ENCODE assay signal across 18 mouse cellular contexts in the genomic region with DNA sequence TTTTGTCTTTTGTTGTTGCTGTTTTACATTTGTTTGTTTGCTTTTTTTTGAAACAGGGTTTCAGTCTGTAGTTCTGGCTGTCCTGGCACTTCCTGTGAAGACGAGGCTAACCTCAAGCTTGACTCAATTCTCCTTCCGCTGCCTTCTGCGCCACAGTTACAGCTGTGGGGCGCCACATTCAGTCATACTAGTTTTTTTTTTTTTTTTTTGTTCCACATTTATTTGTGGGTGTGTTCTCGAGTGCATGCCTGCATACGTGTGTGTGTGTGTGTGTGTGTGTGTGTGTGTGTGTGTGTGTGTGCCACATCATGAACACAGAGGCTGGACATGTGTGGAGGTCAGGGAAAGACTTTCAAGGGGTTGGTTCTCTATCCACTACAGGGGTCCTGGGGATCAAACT. TPM values are rescaled to one million over a fixed set of nuclear protein-coding genes. Genes with fewer than 3 reads are reported as not detected.
A peak's percentile ranks its signal among the peaks of the same experiment; 100 is the strongest.
DNase-seq lines count a peak whose midpoint lies in the region; ATAC-seq and TF ChIP-seq lines count a peak whose summit lies in the region.
"Had no signal": no experiment of that assay in that cellular context is flagged by ENCODE, and none has a peak within 500 bp of the region (broad histone marks: within the 10 kb centered on the region; RNA-seq: fewer than 3 reads in every experiment).

No protein-coding gene starts in this region.

- no peak for TF ChIP-seq POLR2A in bone marrow, adult 2 months (IDR thresholded peaks at IDR 0.05; ENCODE audit: borderline replicate concordance, control insufficient read depth, low read depth, low read length)

- H3K27ac ChIP-seq in bone marrow, adult 2 months (ENCODE audit: control insufficient read depth, insufficient read depth, low read depth, low read length, poor library complexity), result peak overlapping the region; percentile 24; the same call in 1 of the 2 replicates
- H3K27ac ChIP-seq: heart, embryonic 13.5 days; hindbrain, embryonic 12.5 days; limb, embryonic 13.5 days had no signal

- peak; percentile 26 to 33 for DNase-seq in spleen, adult 18-20 months
- DNase-seq in spleen, postnatal 14 days (ENCODE audit: low spot score in 2 of 2), result no peak
- peak; percentile 63 for DNase-seq in thymus, postnatal 25 days
- no peak for DNase-seq in kidney, postnatal 10 days
- DNase-seq in ovary, postnatal 14 days (ENCODE audit: low spot score), result no peak
- DNase-seq in urinary bladder, adult 2 months (ENCODE audit: low spot score), result no peak
- DNase-seq: cerebellum, adult 9-11 months; gastrocnemius, postnatal 25 days; kidney, adult 11 months; right cerebral cortex, postnatal 4 days had no signal

- 18% methylated on average over 6 of the region's 6 CpGs for WGBS in bone marrow, adult 2 months

- H3K4me1 ChIP-seq in bone marrow, adult 2 months (ENCODE audit: control insufficient read depth, insufficient read depth, low read length), result no peaks in the 10 kb centered on the region; the same call in 1 of the 2 replicates
- H3K4me1 ChIP-seq: heart, embryonic 13.5 days; hindbrain, embryonic 12.5 days had no signal

- no peak overlapping the region for H3K4me3 ChIP-seq in bone marrow, adult 2 months (replicated peaks; ENCODE audit: control insufficient read depth, low read depth, low read length)
- H3K4me3 ChIP-seq: erythroblast, embryonic 14.5 days; heart, embryonic 13.5 days; hindbrain, embryonic 12.5 days; limb, embryonic 13.5 days; megakaryocyte, embryonic 14.5 days had no signal

- peak; percentile 68 for ATAC-seq in monocyte, adult 5-6 weeks (replicated peaks; ENCODE audit: insufficient number of reproducible peaks, low FRiP score, low TSS enrichment, poor library complexity, severe bottlenecking)

- TF ChIP-seq CTCF in bone marrow, adult 2 months (IDR thresholded peaks at IDR 0.05; ENCODE audit: control insufficient read depth, insufficient read depth, low read length), result no peak

RNA-seq across cellular contexts. Expression of a gene that starts 7.3 kb away (rescaled TPM):
- polyA plus RNA-seq in bone marrow, adult 2 months (2011; ENCODE audit: insufficient read depth, insufficient read length, low replicate concordance, missing spikeins), result 2.0 and 3.6 TPM in 2 replicates
- 5.1 to 21.2 TPM (median 7.0 TPM) in 3 replicates for total RNA-seq in monocyte, adult 5-6 weeks (2017)
- 3.7 and 5.3 TPM in 2 replicates for polyA plus RNA-seq in urinary bladder, adult 2 months (2012; rRNA removed)
- polyA plus RNA-seq: erythroblast, embryonic 14.5 days; liver, embryonic 16.5 days had no signal

RNA-seq across cellular contexts. Expression of a gene that starts 29.7 kb away (rescaled TPM):
- polyA plus RNA-seq in bone marrow, adult 2 months (2011; ENCODE audit: insufficient read depth, insufficient read length, low replicate concordance, missing spikeins), result 0.25 and 0.50 TPM in 2 replicates
- total RNA-seq in monocyte, adult 5-6 weeks (2017), result 1.0 to 1.8 TPM (median 1.1 TPM) in 3 replicates
- polyA plus RNA-seq in urinary bladder, adult 2 months (2012; rRNA removed), result 0.33 and 0.44 TPM in 2 replicates

Comparison
In these comparisons a context has a peak if more than half of its experiments do, and no peak if none do; other contexts are left out.
1. DNase-seq: peak in spleen, adult 18-20 months (2 of 2) and thymus, postnatal 25 days (single experiment); none in spleen, postnatal 14 days (0 of 2), kidney, postnatal 10 days (single experiment), ovary, postnatal 14 days (single experiment) and urinary bladder, adult 2 months (single experiment).